Mouse (Mus musculus) myocyte (in vitro differentiated cells): ENCODE results near the gene Alox5.

Experiments used
- CEBPB ChIP-seq: IDR thresholded peaks from 2 replicates; pipeline ENCODE4 v1.6.1; 2011; ENCODE audit warnings: mild to moderate bottlenecking, moderate library complexity; ENCODE audit not compliant: poor library complexity, insufficient read depth, severe bottlenecking
- E2F4 ChIP-seq: IDR thresholded peaks from one replicate; pipeline ENCODE4 v1.6.1; 2011; ENCODE audit warnings: mild to moderate bottlenecking, control low read depth, moderate library complexity; ENCODE audit not compliant: insufficient read depth
- MAX ChIP-seq: IDR thresholded peaks from one replicate; pipeline ENCODE4 v1.6.1; 2011; ENCODE audit warnings: low read depth, mild to moderate bottlenecking, control low read depth
- MYOD1 ChIP-seq, 3 experiments: IDR thresholded peaks; one replicate each; pipeline ENCODE4 v1.6.1; 2011; ENCODE audit warnings: control low read depth in 2 of 3, low read depth in 2 of 3, mild to moderate bottlenecking in 2 of 3, moderate library complexity in 1 of 3; ENCODE audit not compliant: insufficient read length in 2 of 3, control insufficient read depth in 1 of 3
- MYOG ChIP-seq, 3 experiments: IDR thresholded peaks; one replicate each; pipeline ENCODE4 v1.6.1; 2011; ENCODE audit warnings: control low read depth in 2 of 3, low read depth in 2 of 3, mild to moderate bottlenecking in 2 of 3; ENCODE audit not compliant: insufficient read length in 2 of 3, control insufficient read depth in 1 of 3, insufficient read depth in 1 of 3
- POLR2A ChIP-seq: IDR thresholded peaks from one replicate; pipeline ENCODE4 v1.6.1; 2011; ENCODE audit warnings: low read depth, mild to moderate bottlenecking, control low read depth, moderate library complexity; ENCODE audit not compliant: insufficient read length
- POLR2AphosphoS2 ChIP-seq: IDR thresholded peaks from one replicate; pipeline ENCODE4 v1.6.1; 2011; ENCODE audit warnings: low read depth, control low read depth; ENCODE audit not compliant: insufficient read length
- REST ChIP-seq: IDR thresholded peaks from one replicate; pipeline ENCODE4 v1.6.1; 2011; ENCODE audit warnings: mild to moderate bottlenecking, control low read depth, moderate library complexity; ENCODE audit not compliant: insufficient read depth, insufficient read length
- TCF12 ChIP-seq: IDR thresholded peaks from one replicate; pipeline ENCODE4 v1.6.1; 2011; ENCODE audit warnings: mild to moderate bottlenecking, control low read depth; ENCODE audit not compliant: poor library complexity, insufficient read depth, severe bottlenecking
- TCF3 ChIP-seq: IDR thresholded peaks from one replicate; pipeline ENCODE4 v1.6.1; 2011; ENCODE audit warnings: low read depth, control low read depth; ENCODE audit not compliant: insufficient read length
- USF1 ChIP-seq: IDR thresholded peaks from one replicate; pipeline ENCODE4 v1.6.1; 2011; ENCODE audit warnings: low read depth, mild to moderate bottlenecking, control low read depth, moderate library complexity

GRCm38 (mm10) chr6:116370216-116370976 lies 90.6 kb downstream of the Alox5 start:
- TF ChIP-seq MAX (no peak), MYOG (IDR thresholded peaks at IDR 0.05; ENCODE audit: control insufficient read depth in 1 of 3, insufficient read depth in 1 of 3, insufficient read length in 2 of 3, low read depth in 2 of 3) (no peak), POLR2A (no peak), USF1 (no peak), CEBPB (no peak), POLR2AphosphoS2 (no peak), TCF3 (no peak), E2F4 (no peak), TCF12 (no peak), MYOD1 (IDR thresholded peaks at IDR 0.05; ENCODE audit: control insufficient read depth in 1 of 3, insufficient read length in 2 of 3, low read depth in 2 of 3) (no peak), REST (no peak)
